Mouse (Mus musculus) liver, adult 2 months (tissue): ENCODE data around the gene Tecpr2. TPM values are rescaled to one million over a fixed set of nuclear protein-coding genes. Genes with fewer than 3 reads are reported as not detected.

Source experiments
- DNase-seq: peaks from one replicate; pipeline ENCODE4 v3.0.0-alpha.2; 2011; ENCODE audit warnings: low read depth, low spot score; ENCODE audit errors: extremely low read depth
- H3K27ac ChIP-seq: fragments of 200-500 bp; replicated peaks from 2 replicates; pipeline ENCODE4 v1.5.1; 2012; ENCODE audit warnings: low read depth, mild to moderate bottlenecking, control low read depth, inconsistent platforms, low read length; ENCODE audit not compliant: insufficient read depth
- H3K27me3 ChIP-seq: fragments of 200-500 bp; 2 replicates; pipeline ENCODE4 v1.6.1; 2012; ENCODE audit warnings: mild to moderate bottlenecking, moderate library complexity, low read length, inconsistent platforms; ENCODE audit not compliant: control insufficient read depth, insufficient read depth
- H3K36me3 ChIP-seq: fragments of 200-500 bp; 2 replicates; pipeline ENCODE4 v1.6.1; 2012; ENCODE audit warnings: low read length, inconsistent platforms; ENCODE audit not compliant: control insufficient read depth, insufficient read depth
- H3K4me1 ChIP-seq: fragments of 200-500 bp; 2 replicates; pipeline ENCODE4 v1.6.1; 2011; ENCODE audit warnings: low read length; ENCODE audit not compliant: control insufficient read depth, insufficient read depth
- H3K4me3 ChIP-seq: fragments of 200-500 bp; 2 replicates; pipeline ENCODE4 v1.5.1; 2011; ENCODE audit warnings: low read depth, mild to moderate bottlenecking, control low read depth, low read length, moderate library complexity; ENCODE audit not compliant: insufficient read depth
- H3K79me2 ChIP-seq: fragments of 200-500 bp; 2 replicates; pipeline ENCODE4 v1.6.1; 2012; ENCODE audit warnings: inconsistent platforms, mild to moderate bottlenecking, low read length, moderate library complexity; ENCODE audit not compliant: control insufficient read depth, insufficient read depth
- H3K9ac ChIP-seq: fragments of 200-500 bp; 2 replicates; pipeline ENCODE4 v1.6.1; 2012; ENCODE audit warnings: low read depth, mild to moderate bottlenecking, control low read depth, inconsistent platforms, low read length
- CTCF ChIP-seq: fragments of 200-500 bp; IDR thresholded peaks from 2 replicates; pipeline ENCODE4 v1.5.1; 2011; ENCODE audit warnings: low read depth, low read length, control low read depth
- POLR2A ChIP-seq: fragments of 200-500 bp; IDR thresholded peaks from 2 replicates; pipeline ENCODE4 v1.6.1; 2011; ENCODE audit warnings: low read length, control low read depth; ENCODE audit not compliant: insufficient read depth; ENCODE audit errors: extremely low read depth
- WGBS: fragments of 180-500 bp; shearing (Covaris S2); methylation state at CpG from one replicate; pipeline ENCODE4 v1.1.7; 2018; 5-methylcytosine and 5-hydroxymethylcytosine counted together
- polyA plus RNA-seq: library from polyadenylated mRNA; depleted of rRNA; stranded (reverse); fragments of >200 nt; gene quantifications from 2 replicates; pipeline ENCODE4 v1.2.3, GENCODE M21; 2012
- total RNA-seq: library from RNA; depleted of rRNA; stranded (reverse); fragments of >200 nt; gene quantifications from 2 replicates; pipeline ENCODE4 v1.2.3, GENCODE M21; 2014

Gene Tecpr2
- total and polyA plus RNA-seq, 2 experiments, result 2.5 to 3.8 TPM

- Histone ChIP-seq H3K79me2 (no peaks in the 10 kb centered on the region), H3K9ac (0 out of 2 replicates have a peak overlapping the region, but pooled peaks have one; percentile 1), H3K4me3 (peak overlapping the region; percentile 69), H3K4me1 (no peaks in the 10 kb centered on the region), H3K27ac (no peak overlapping the region), H3K36me3 (no peaks in the 10 kb centered on the region), H3K27me3 (no peaks in the 10 kb centered on the region)
- TF ChIP-seq POLR2A (no peak), CTCF (peak; percentile 87)
- peak; percentile 61 for DNase-seq
- 12% methylated on average over 23 of the region's 23 CpGs for WGBS
These were observed 102.5 kb downstream of the Tecpr2 start for GRCm38 (mm10) chr12:110991361-110992127.

- H3K27ac ChIP-seq, result no peak overlapping the region
- H3K79me2 ChIP-seq, result no peaks in the 10 kb centered on the region
- H3K4me3 ChIP-seq, result peak overlapping the region; percentile 69
- no peaks in the 10 kb centered on the region for H3K36me3 ChIP-seq
- WGBS, result under 1% methylated on average over 24 of the region's 24 CpGs
- H3K9ac ChIP-seq, result peak overlapping the region; percentile 55
- TF ChIP-seq CTCF, result peak; percentile 96
- no peak for TF ChIP-seq POLR2A
- peak; percentile 74 for DNase-seq
- no peaks in the 10 kb centered on the region for H3K27me3 ChIP-seq
- H3K4me1 ChIP-seq, result no peaks in the 10 kb centered on the region
These were observed 103.1 kb downstream of the Tecpr2 start for GRCm38 (mm10) chr12:110992128-110992553.

GRCm38 (mm10) chr12:110992771-110993170 lies 103.7 kb downstream of the Tecpr2 start:
- WGBS, result 57% methylated on average over 12 of the region's 12 CpGs
- TF ChIP-seq POLR2A (no peak), CTCF (no peak)
- Histone ChIP-seq H3K4me1 (no peaks in the 10 kb centered on the region), H3K27ac (no peak overlapping the region), H3K79me2 (no peaks in the 10 kb centered on the region), H3K36me3 (no peaks in the 10 kb centered on the region), H3K27me3 (no peaks in the 10 kb centered on the region), H3K4me3 (no peak overlapping the region), H3K9ac (no peak overlapping the region)
- DNase-seq, result peak; percentile 61

- Histone ChIP-seq H3K4me1 (no peaks in the 10 kb centered on the region), H3K27me3 (no peaks in the 10 kb centered on the region), H3K79me2 (no peaks in the 10 kb centered on the region), H3K27ac (no peak overlapping the region), H3K9ac (no peak overlapping the region), H3K36me3 (no peaks in the 10 kb centered on the region), H3K4me3 (no peak overlapping the region)
- TF ChIP-seq POLR2A (no peak), CTCF (no peak)
- peak; percentile 55 for DNase-seq
- 48% methylated on average over 3 of the region's 3 CpGs for WGBS
These were observed 104.2 kb downstream of the Tecpr2 start for GRCm38 (mm10) chr12:110993226-110993625.

- 58% methylated on average over 12 of the region's 12 CpGs for WGBS
- no peak overlapping the region for H3K9ac ChIP-seq
- H3K36me3 ChIP-seq, result no peaks in the 10 kb centered on the region
- no peak for TF ChIP-seq POLR2A
- no peak for TF ChIP-seq CTCF
- no peaks in the 10 kb centered on the region for H3K27me3 ChIP-seq
- no peak overlapping the region for H3K4me3 ChIP-seq
- H3K4me1 ChIP-seq, result no peaks in the 10 kb centered on the region
- no peak for DNase-seq
- no peak overlapping the region for H3K27ac ChIP-seq
- no peaks in the 10 kb centered on the region for H3K79me2 ChIP-seq
These were observed 105.6 kb downstream of the Tecpr2 start for GRCm38 (mm10) chr12:110994666-110995065.

- Histone ChIP-seq H3K27me3 (no peaks in the 10 kb centered on the region), H3K79me2 (no peaks in the 10 kb centered on the region), H3K36me3 (no peaks in the 10 kb centered on the region), H3K4me3 (no peak overlapping the region), H3K4me1 (no peaks in the 10 kb centered on the region), H3K27ac (no peak overlapping the region), H3K9ac (no peak overlapping the region)
- no peak for DNase-seq
- no peak for TF ChIP-seq CTCF
- no peak for TF ChIP-seq POLR2A
- 96% methylated on average over 11 of the region's 11 CpGs for WGBS
These were observed 109.0 kb downstream of the Tecpr2 start for GRCm38 (mm10) chr12:110998092-110998491.
